Mouse (Mus musculus) cerebellum, adult (tissue): Measurements from ENCODE around the gene Vav1.

Experiments used
- ATAC-seq: cut with Nextera tagmentation; 2 replicates; pipeline ENCODE4 v1.9.2; 2017; ENCODE audit warnings: mild to moderate bottlenecking, moderate library complexity, mixed read lengths; ENCODE audit not compliant: insufficient number of reproducible peaks, low FRiP score, low TSS enrichment

Vav1 gene

DNA sequence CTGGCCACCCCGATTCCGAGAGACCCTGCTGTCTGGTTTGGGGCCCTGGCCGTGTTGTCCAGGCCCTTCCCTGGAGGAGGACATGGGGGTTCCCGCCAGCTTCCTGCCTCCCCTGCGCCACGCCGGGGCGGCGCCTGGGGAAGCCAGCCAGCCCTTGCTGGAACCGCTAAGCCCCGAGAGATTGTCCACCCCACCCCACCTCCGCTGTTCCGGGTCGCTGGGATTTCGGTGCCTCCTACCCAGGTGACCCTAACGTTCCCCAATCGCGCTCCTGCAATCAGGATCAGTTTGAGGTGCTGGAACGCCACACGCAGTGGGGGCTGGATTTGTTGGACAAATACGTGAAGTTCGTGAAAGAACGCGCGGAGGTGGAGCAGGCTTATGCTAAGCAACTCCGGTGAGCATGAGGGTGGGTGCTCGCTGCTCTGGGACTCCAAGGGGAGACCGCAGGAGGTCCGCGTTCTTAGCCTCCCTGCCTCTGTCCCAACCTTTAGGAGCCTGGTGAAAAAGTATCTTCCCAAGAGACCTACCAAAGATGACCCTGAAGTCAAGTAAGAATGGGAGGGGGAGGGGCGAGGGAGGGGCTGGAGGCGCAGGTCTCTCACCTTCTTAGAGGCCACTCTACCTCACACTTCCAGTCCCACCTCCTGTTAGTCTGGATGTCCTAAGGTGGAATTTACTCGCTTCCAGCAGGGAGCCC lies 28.3 kb upstream of the Vav1 start:
- no peak for ATAC-seq

GRCm38 (mm10) chr17:57251431-57251830 lies 27.5 kb upstream of the Vav1 start:
- no peak for ATAC-seq

DNA sequence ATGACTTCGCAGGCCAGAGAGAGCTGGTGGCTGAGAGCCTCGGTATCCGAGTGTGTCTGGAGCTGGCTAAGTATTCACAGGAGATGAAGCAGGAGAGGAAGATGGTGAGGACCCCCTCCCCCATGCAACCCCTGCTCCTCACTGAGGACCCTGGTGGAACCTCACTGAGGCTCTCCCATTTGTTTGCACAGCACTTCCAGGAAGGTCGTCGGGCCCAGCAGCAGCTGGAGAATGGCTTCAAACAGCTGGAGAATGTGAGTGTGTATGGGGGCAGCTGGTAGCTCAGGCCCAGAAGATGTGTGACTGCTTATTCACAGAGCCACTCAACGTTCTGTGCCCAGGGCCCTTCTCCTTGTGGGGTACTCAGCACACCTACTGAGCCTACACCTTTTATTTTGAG lies 25.6 kb upstream of the Vav1 start:
- ATAC-seq = no peak

GRCm38 (mm10) chr17:57255354-57255753 lies 23.5 kb upstream of the Vav1 start:
- ATAC-seq = no peak

- no peak for ATAC-seq
Observed at GRCm38 (mm10) chr17:57256921-57257485, 21.9 kb upstream of the Vav1 start.

DNA sequence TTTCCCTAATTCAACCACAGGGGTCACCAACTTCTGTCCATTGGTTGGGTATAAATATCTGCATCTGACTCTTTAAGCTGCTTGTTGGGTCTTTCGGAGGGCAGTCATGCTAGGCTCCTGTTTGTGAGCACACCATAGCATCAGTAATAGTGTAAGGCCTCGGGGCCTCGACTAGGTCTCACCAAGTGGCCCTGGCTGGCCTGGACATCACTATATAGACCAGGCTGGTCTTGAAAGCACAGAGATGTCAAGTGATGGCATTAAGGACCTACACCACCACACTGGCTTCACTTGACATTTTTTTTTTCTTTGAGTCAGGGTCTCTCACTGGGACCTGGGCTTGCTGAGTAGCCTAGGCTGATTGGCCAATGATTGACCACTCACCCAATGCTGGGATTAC lies 20.7 kb upstream of the Vav1 start:
- ATAC-seq = no peak

DNA sequence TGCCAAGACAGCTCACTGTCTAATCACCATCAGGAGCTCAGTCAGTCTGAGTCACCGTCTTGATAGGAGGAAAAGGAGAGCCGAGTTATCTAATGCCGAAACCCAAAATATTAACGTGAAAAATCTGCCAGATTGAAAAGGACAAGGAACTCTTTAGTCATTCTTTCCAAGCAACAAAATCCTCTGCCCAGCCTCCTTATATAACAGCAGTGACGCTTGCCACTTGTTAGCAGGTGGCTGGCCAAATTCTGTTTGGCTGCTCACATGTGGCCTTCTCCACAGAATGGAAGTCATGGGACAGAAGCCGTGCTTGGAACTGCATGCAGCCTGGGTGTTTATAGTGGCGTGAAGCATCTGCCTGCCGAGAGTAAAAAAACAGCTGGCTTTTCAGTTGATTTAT lies 19.2 kb upstream of the Vav1 start:
- no peak for ATAC-seq

GRCm38 (mm10) chr17:57260351-57260750 lies 18.5 kb upstream of the Vav1 start:
- ATAC-seq = no peak

DNA sequence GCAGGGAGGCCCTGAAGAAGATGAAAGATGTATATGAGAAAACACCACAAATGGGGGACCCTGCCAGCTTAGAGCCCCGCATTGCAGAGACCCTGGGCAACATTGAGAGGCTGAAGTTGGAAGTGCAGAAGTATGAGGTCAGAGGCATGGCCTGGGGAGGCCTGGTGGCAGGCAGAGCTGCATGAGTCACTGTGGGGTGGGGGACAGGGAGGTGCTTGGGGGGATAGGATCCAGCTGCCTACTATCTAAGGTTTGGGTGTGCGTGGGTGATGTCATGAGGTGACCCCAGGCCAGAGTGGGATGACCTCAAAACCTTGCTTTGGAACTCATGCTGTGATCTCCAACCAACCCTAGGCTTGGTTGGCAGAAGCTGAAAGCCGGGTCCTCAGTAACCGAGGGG lies 17.6 kb upstream of the Vav1 start:
- no peak for ATAC-seq

- ATAC-seq = no peak
Observed at GRCm38 (mm10) chr17:57261796-57262195, 17.1 kb upstream of the Vav1 start.

DNA sequence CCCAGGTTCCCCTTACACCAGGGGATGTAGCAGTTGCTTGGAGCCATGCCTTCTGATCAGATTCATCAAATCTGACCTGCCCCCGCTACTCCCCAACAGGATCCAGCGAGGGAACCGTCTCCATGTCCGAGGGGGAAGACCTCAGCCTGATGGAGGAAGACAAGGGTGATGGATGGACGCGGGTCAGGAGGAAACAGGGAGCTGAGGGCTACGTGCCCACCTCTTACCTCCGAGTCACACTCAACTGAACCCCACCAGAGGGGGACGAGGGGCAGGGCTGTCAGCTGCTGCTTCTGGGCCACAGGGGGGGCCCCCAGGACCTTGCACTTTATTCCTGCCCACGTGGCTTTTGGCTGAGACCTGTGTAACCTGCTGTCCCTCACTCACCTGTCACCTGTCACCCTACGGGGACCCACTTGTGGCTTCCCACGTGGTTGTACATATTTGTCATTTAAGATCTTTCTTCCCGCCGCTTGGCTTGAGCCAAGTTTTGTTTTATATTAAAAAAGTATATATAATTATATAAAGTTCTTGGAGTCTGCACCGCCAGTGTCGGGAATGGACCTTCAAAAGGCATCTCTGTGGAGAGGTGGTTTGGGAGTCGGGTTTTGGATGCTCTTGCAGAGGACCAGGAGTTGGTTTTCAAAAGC lies 15.9 kb upstream of the Vav1 start:
- ATAC-seq = no peak

DNA sequence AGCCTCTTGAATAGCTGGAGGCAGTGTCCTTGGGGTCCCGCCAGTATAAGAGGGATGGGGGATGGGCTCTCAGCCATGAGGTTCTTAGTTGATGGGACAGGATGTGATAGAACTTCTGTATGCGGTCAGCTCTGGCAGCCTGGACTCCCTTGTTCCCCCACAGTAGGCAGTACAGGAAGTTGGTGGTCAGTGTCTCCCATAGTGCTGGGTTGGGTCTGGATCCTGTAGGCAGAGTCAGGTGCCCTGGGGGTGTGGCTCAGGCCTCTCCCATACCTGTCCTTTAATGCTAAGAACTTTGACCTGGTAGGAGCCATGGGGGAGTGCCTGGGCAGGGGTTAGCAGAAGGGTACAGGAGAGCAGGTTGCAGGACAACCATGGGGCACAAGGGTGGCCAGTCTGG lies 14.7 kb upstream of the Vav1 start:
- ATAC-seq = no peak

- ATAC-seq = peak; percentile 59; the same call in 1 of the 2 replicates
Observed at GRCm38 (mm10) chr17:57264972-57265945, 13.6 kb upstream of the Vav1 start.

DNA sequence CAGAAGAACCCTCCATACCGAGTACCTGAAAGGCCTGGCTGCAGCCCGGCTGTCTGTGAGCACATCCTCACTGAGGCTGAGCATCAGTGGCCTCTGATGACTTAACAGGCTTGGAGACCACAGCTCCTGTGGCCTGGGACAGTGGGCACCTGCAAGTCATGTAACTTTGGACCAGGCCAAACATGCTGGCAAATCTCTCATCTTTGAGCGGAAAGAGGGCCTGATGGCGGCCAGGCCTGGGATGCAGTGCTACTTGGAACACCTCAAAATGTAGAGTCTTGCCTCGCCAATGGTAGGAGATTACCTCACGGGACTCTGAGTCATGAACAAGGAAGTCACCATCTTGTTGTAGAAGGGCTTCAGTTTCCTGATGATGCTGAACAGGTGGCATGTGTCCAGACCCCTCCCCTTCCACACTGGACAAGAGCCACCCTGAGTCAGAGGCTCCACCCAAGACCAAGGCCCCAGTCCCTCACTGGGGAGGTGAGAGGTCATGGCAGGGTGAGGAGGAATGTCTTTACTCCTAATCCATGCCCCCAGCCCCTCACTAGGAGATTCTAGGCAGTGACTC lies 11.3 kb upstream of the Vav1 start:
- no peak for ATAC-seq

GRCm38 (mm10) chr17:57271301-57271700 lies 7.6 kb upstream of the Vav1 start:
- ATAC-seq = no peak

- no peak for ATAC-seq
Observed at GRCm38 (mm10) chr17:57273846-57274245, 5.1 kb upstream of the Vav1 start.

DNA sequence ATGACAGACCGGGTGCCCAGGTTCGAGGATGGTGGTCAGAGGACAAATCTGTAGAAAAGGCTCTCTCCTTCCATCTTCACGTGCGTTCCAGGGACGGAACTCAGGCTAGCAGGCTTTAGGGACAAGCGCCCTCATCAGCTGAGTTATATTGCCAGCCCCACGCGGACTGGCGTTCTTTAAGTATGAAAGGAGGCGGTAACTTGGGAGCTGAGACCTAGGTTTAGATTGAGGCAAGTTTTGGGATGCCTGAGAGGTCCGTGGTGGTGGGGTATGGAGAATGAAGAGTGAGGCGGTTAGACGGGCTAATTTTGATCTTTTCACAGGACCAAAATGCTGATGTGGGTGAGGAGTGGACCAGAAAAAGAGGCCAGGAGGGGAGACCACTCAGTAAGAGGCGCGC lies 4.2 kb upstream of the Vav1 start:
- ATAC-seq = no peak

GRCm38 (mm10) chr17:57275111-57275996 lies 3.5 kb upstream of the Vav1 start:
- peak; percentile 42 for ATAC-seq

GRCm38 (mm10) chr17:57275997-57276351 lies 2.9 kb upstream of the Vav1 start:
- ATAC-seq = no peak
